Mouse (Mus musculus): ENCODE data around the gene Ier5l. TPM values are rescaled to one million over a fixed set of nuclear protein-coding genes. Genes with fewer than 3 reads are reported as not detected.

Gene Ier5l
- not detected for polyA plus RNA-seq (2014; fragmentation: Illumina TruSeq; extraction: RNeasy Lipid Tissue Mini Kit (QIAGEN cat#74804); ENCODE audit: low replicate concordance)

GRCm38 (mm10) chr2:30474039-30474438 lies at the start of gene Ier5l:
Ier5l (minus strand) TSS chr2:30474219.

Other genes with a start within 250 kb of the Ier5l start
- gene Lrrc8a, start 236.5 kb downstream of the Ier5l start, polyA plus RNA-seq (2014; fragmentation: Illumina TruSeq; extraction: RNeasy Lipid Tissue Mini Kit (QIAGEN cat#74804); ENCODE audit: low replicate concordance), result 1.5 TPM
- gene Gm28035, start 233.7 kb downstream of the Ier5l start, polyA plus RNA-seq (2014; fragmentation: Illumina TruSeq; extraction: RNeasy Lipid Tissue Mini Kit (QIAGEN cat#74804); ENCODE audit: low replicate concordance), result not detected
- 0.74 TPM for gene Phyhd1, start 208.0 kb downstream of the Ier5l start, polyA plus RNA-seq (2014; fragmentation: Illumina TruSeq; extraction: RNeasy Lipid Tissue Mini Kit (QIAGEN cat#74804); ENCODE audit: low replicate concordance)
- not detected for gene Gm28038, start 193.2 kb downstream of the Ier5l start, polyA plus RNA-seq (2014; fragmentation: Illumina TruSeq; extraction: RNeasy Lipid Tissue Mini Kit (QIAGEN cat#74804); ENCODE audit: low replicate concordance)
- gene Dolk, start 187.9 kb downstream of the Ier5l start, polyA plus RNA-seq (2014; fragmentation: Illumina TruSeq; extraction: RNeasy Lipid Tissue Mini Kit (QIAGEN cat#74804); ENCODE audit: low replicate concordance), result 5.9 TPM
- 6.1 TPM for gene Nup188, start 187.8 kb downstream of the Ier5l start, polyA plus RNA-seq (2014; fragmentation: Illumina TruSeq; extraction: RNeasy Lipid Tissue Mini Kit (QIAGEN cat#74804); ENCODE audit: low replicate concordance)
- gene Sh3glb2, start 114.9 kb downstream of the Ier5l start, polyA plus RNA-seq (2014; fragmentation: Illumina TruSeq; extraction: RNeasy Lipid Tissue Mini Kit (QIAGEN cat#74804); ENCODE audit: low replicate concordance), result 1.0 TPM
- 1.3 TPM for gene Miga2, start 110.0 kb downstream of the Ier5l start, polyA plus RNA-seq (2014; fragmentation: Illumina TruSeq; extraction: RNeasy Lipid Tissue Mini Kit (QIAGEN cat#74804); ENCODE audit: low replicate concordance)
- 3.9 TPM for gene Dolpp1, start 82.0 kb downstream of the Ier5l start, polyA plus RNA-seq (2014; fragmentation: Illumina TruSeq; extraction: RNeasy Lipid Tissue Mini Kit (QIAGEN cat#74804); ENCODE audit: low replicate concordance)
- 14.2 TPM for gene Crat, start 58.4 kb downstream of the Ier5l start, polyA plus RNA-seq (2014; fragmentation: Illumina TruSeq; extraction: RNeasy Lipid Tissue Mini Kit (QIAGEN cat#74804); ENCODE audit: low replicate concordance)
- gene Ptpa, start 58.2 kb downstream of the Ier5l start, polyA plus RNA-seq (2014; fragmentation: Illumina TruSeq; extraction: RNeasy Lipid Tissue Mini Kit (QIAGEN cat#74804); ENCODE audit: low replicate concordance), result 2.2 TPM
- not detected for gene Cstad, start 120.8 kb upstream of the Ier5l start, polyA plus RNA-seq (2014; fragmentation: Illumina TruSeq; extraction: RNeasy Lipid Tissue Mini Kit (QIAGEN cat#74804); ENCODE audit: low replicate concordance)

Measured in small intestine, adult 10 weeks (tissue).